Mouse (Mus musculus): Measurements from ENCODE around the gene Txlna. TPM values are rescaled to one million over a fixed set of nuclear protein-coding genes. Genes with fewer than 3 reads are reported as not detected.

Txlna gene
- total RNA-seq, 1 experiment from 2014 or later: 169 TPM

DNA sequence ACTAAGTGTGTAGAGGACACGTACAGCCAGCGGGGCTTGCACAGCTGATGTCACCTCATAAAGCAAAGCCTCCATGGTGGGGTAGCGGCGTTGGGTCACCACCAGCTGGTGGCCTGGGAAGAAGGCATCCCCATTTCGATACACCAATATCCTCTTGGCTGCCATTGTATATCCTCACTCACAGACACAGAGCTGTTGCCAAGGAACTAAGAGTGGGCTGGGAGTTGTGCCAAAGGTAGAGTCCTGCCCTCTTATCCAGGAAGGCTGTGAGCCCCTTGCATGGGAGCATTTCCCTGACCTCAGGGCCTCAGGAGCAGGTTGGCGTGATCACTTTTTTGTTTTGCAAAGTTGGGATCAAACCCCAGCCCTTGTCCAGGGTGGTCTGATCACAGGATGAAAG is 26.8 kb downstream of the Txlna start, which contains the start of gene Dcdc2b:
Gene Dcdc2b (minus strand): TSS at position 165 of the 400 bp plus-strand sequence.
- ATAC-seq (replicated peaks in 1 of 2; ENCODE audit: insufficient read depth in 1 of 2, low FRiP score in 2 of 2, low TSS enrichment in 1 of 2, low read depth in 1 of 2, poor library complexity in 2 of 2, severe bottlenecking in 2 of 2): no peak

DNA sequence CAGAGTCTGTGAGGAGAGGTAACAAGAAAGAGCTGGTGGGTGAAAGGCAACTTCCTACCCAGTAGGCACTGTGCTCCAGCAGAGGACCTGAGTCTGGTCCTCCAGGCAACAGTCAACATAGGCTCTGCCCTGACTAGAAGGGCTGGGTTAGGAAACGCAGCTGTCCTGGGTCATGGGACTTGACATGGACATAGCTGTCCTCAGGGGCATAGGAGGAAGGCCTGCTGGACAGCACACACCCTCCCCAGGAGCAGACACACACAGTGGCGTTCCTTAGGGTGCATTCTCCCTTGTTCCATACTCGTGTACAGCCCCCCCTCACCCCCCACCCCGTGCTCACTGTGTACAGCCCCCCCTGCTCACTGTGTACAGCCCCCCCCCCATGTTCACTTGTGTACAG is 30.4 kb downstream of the Txlna start:
- no peak for ATAC-seq (replicated peaks in 1 of 2; ENCODE audit: insufficient read depth in 1 of 2, low FRiP score in 2 of 2, low TSS enrichment in 1 of 2, low read depth in 1 of 2, poor library complexity in 2 of 2, severe bottlenecking in 2 of 2)

DNA sequence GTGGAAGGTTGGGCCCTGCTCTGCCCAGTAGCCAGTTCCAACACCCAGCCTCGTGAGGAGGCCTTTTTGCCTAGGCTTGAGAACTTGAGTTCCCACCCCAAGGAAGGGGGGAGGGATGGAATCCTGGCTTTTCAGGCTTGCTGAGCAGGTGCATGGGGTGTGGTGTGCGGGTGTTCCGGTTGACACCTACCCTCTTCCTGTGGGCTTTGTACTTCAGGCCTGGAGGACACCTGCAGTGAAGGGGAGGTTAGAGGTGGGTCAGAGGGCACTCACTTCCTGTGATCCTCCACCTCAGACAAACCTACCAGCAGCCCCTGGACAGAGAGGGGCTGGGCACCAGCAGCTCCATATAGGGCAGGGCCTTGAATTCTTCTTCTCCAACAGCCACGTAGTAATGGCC is 30.8 kb downstream of the Txlna start:
- ATAC-seq (replicated peaks in 1 of 2; ENCODE audit: insufficient read depth in 1 of 2, low FRiP score in 2 of 2, low TSS enrichment in 1 of 2, low read depth in 1 of 2, poor library complexity in 2 of 2, severe bottlenecking in 2 of 2): no peak

DNA sequence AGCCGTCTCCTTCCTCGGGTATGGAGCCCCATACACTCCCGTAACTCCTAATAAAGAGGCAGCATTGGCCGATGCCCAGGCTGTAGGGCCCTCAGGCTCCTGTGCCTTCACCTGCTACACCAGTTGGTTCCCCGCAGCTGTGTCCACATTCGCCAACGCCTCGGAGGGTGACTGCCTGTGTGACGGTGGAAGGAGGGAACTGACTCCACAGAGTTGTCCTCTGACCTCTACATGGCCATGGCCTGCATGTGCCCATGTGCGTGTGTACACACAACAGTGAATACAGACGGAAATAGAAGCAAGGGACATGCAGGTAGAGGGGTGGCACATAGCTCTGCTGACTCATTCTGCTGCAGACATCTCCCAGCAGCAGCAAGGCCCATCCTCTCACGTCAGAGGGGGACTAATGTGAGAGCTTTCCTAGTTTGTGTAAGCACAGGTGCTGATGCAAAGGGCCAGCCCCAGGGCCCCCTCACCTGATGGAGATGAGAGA is 31.7 kb downstream of the Txlna start:
- ATAC-seq (replicated peaks in 1 of 2; ENCODE audit: insufficient read depth in 1 of 2, low FRiP score in 2 of 2, low TSS enrichment in 1 of 2, low read depth in 1 of 2, poor library complexity in 2 of 2, severe bottlenecking in 2 of 2): no peak

DNA sequence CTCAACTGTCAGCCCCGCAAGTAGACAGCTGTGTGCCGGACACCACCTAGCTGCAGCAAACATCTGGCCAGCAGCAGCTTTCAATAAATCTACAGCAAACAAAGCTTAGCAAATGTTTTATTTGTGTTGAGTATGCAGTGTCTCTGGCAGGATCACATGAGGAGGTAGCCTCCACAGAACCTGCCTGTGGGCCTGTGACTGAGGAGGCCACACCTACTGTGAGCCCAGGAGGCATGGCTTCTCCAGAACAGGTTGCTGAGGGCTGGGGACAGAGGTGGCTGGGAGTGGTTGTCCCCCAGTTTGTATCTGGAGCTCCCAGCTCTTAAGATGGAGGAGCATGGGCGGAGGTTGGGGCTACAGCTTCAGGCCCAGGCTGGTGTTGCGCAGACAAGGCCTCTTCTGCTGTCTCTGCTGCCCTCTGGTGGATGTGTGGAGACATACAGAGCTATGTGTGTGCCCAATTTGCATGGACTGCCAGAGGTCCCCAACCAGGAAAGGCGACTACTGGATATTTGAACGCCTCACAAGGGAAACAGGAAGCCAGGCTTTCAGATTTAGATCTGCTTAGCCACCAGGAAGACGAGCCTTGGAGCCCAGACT is 32.3 kb downstream of the Txlna start:
- peak; percentile 90 to 96 for ATAC-seq (replicated peaks in 1 of 2; ENCODE audit: insufficient read depth in 1 of 2, low FRiP score in 2 of 2, low TSS enrichment in 1 of 2, low read depth in 1 of 2, poor library complexity in 2 of 2, severe bottlenecking in 2 of 2)

DNA sequence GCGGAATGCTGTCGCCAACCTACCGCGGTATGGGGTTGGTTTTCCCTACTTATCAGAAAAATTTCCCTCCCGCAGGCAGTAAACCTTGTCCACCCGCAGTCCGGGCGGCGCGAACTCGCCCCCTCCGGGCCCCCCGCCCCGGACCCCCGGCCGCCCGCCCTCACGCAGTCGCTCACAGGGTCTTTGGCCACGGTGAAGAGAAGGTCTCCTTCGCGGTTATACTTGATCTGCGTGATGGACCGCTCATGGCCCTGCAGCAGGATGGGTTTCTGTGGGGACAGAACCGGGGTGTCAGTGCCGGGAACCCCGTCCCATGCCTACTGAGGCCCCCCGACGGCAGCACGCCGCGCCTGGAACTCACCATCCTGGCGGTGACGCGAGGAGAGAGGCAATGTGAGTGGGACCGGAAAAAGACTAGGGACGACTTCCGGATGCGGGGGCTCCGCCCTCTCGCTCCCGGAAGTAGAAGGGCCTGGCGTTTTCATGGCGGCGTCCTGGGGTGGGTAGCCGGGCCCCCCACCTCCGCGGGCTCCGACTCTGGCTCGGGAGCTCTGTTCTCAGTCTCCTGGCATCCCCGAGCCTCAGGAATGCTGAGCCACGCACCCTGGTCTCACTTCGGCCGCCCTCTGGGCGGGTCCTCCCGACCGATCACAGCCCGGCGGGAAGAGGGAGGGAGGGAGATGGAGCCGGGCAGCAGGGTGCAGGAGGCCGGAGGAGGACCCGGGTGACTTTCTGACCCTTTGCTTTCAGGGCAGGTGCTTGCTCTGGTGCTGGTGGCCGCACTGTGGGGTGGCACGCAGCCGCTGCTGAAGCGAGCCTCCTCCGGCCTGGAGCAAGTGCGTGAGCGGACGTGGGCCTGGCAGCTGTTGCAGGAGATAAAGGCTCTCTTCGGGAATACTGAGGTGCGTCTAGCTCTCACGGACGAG is 40.4 kb downstream of the Txlna start, which contains the start of the genes Eif3i and Tmem234:
Gene Eif3i (minus strand): TSS at position 416 of the 926 bp plus-strand sequence.
Gene Tmem234 (plus strand): TSS at position 436 of the 926 bp plus-strand sequence.
- ATAC-seq (replicated peaks in 1 of 2; ENCODE audit: insufficient read depth in 1 of 2, low FRiP score in 2 of 2, low TSS enrichment in 1 of 2, low read depth in 1 of 2, poor library complexity in 2 of 2, severe bottlenecking in 2 of 2): peak; percentile 85 to 95

DNA sequence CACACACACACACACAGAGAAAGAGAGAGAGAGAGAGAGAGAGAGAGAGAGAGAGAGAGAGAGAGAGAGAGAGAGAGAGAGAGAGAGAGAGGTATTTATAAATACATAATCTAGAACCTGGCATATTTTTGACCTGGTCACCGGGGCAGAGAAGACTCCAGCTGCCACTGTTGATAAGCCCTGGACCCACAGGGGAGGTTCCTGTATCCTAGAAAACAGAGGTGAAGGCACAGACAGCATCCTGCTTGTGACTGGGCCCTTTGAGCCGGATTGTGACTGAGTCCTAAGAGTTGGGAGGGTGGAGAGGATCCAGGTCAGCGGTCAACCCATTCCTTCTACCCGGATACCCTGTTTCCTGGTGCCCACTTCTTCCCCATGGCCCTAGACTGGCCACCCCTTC is 52.0 kb downstream of the Txlna start:
- ATAC-seq (replicated peaks in 1 of 2; ENCODE audit: insufficient read depth in 1 of 2, low FRiP score in 2 of 2, low TSS enrichment in 1 of 2, low read depth in 1 of 2, poor library complexity in 2 of 2, severe bottlenecking in 2 of 2): no peak

DNA sequence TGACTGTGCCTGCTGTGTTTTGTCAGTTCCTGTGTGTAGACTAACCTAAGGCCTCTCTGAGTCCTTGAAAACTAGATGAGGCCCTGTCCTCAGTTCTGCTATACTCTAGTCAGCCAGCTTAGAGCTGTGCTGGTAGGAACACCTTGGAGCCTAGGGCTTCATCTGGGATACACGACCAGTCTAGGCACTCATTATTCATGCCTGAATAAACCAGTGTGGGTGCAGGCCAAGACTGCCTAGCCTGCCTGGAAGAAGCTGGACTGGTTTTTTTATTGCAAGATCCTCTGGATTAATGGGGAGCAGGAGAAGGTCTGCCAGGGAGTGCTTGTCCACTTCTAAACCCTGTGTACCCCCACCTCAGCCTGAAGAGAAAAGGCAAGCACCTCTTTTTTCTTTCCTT is 53.9 kb downstream of the Txlna start:
- ATAC-seq (replicated peaks in 1 of 2; ENCODE audit: insufficient read depth in 1 of 2, low FRiP score in 2 of 2, low TSS enrichment in 1 of 2, low read depth in 1 of 2, poor library complexity in 2 of 2, severe bottlenecking in 2 of 2): no peak

DNA sequence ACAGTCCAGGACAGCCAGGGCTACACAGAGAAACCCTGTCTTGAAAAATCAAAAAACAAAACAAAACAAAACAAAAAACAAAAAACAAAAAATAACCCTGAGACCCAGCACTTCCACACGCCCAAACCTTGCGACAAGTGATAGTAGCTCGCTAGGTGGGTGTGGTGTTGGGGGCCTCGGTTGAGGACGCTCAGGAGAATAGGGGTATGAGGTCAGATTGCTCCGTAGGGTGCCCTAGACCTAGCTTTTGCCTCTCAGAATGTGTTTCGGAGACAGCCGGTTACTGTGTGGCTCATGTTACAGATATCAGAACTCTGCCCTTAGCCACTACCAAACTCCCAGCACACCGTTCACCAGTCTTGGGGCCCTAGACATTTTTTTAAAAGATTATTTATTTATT is 55.1 kb downstream of the Txlna start:
- ATAC-seq (replicated peaks in 1 of 2; ENCODE audit: insufficient read depth in 1 of 2, low FRiP score in 2 of 2, low TSS enrichment in 1 of 2, low read depth in 1 of 2, poor library complexity in 2 of 2, severe bottlenecking in 2 of 2): no peak

DNA sequence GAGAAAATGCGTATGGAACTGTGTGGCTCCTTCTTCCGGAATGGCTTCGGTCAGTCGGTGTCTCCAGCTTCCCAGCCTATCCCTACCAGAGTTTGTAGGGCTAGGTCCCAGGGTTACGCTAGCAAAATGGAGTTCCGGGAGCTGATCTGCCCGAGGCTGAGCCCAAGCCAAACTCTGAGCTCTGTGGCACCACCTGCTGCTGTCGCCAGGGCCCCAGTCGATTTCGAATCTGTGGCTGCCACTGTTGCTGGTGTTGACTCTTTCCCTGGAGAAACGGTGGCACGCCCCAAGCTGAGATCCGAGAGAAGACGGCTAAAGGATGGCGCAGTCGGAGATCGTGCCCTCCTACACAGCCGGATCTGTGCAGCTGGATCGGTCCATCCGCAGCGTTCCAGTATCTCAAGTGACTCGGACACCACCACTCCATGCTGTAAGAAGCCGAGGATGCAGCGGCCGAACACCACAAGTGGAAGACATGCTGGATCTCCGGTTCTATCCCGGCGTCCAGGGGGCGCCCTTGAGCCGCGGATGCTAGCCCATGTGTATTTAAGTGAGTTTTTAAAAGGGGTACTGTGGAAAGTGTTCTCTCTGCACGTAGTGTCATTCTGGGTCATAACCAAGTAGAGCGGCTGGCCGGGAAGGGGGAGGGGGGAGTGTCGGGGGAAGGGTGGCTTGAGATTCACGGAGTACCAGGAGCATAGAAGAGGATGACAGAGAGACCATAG is 55.8 kb downstream of the Txlna start:
- ATAC-seq (replicated peaks in 1 of 2; ENCODE audit: insufficient read depth in 1 of 2, low FRiP score in 2 of 2, low TSS enrichment in 1 of 2, low read depth in 1 of 2, poor library complexity in 2 of 2, severe bottlenecking in 2 of 2): peak; percentile 88 to 89

DNA sequence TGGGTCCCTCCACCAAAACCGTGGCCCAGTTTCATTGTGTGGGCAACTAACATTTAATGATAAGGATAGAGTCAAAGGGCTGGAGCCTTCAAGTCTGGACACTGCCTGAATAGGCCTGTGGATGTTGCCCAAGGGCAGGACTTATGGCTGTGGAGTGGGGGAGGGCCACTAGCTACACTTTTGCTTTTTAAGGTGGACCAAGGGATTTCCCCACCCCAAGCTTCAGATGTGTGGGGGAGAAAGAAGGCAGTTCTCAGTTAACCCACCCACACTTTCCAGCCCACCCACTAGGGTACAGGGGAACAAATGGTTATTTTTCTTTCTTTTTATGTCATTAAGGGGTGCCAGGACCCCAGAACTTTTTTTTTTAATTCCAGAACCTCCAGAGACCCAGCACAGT is 56.5 kb downstream of the Txlna start:
- ATAC-seq (replicated peaks in 1 of 2; ENCODE audit: insufficient read depth in 1 of 2, low FRiP score in 2 of 2, low TSS enrichment in 1 of 2, low read depth in 1 of 2, poor library complexity in 2 of 2, severe bottlenecking in 2 of 2): no peak

DNA sequence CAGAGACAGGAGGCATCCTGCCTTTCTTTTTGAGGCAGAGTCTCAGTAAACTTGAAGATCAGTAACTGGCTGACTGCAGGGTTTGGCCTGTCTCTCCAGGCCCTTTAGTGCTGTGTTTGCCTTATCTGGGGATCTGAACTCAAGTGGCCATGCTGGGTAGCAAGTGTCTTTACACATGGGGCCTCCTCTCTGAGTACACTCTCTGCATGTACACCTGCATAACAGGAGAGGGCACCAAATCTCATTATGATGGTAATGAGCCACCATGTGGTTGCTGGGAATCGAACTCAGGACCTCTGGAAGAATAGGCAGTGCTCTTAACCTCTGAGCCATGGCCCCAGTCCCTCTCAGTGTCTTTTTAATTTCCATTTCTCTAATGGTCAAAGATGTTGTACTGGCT is 58.6 kb downstream of the Txlna start:
- no peak for ATAC-seq (replicated peaks in 1 of 2; ENCODE audit: insufficient read depth in 1 of 2, low FRiP score in 2 of 2, low TSS enrichment in 1 of 2, low read depth in 1 of 2, poor library complexity in 2 of 2, severe bottlenecking in 2 of 2)

DNA sequence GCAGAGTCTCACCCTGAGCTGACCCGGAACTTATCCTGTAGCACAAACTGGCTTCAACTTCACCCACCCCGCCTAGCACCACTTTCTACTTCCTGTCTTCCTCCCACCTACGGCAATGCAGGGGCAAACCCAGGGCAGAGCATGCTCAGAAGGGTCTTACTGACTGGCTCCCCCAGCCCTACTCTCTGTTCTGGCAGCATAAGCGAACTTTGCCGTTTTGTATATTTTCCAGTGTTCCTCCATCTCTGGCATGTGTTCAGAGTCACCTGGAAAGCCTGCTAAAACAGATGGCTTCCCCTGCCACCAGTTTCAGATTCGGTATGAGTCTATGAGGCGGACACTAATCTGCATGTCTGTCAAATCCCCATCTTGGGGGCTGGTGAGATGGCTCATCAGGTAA is 60.5 kb downstream of the Txlna start:
- no peak for ATAC-seq (replicated peaks in 1 of 2; ENCODE audit: insufficient read depth in 1 of 2, low FRiP score in 2 of 2, low TSS enrichment in 1 of 2, low read depth in 1 of 2, poor library complexity in 2 of 2, severe bottlenecking in 2 of 2)

DNA sequence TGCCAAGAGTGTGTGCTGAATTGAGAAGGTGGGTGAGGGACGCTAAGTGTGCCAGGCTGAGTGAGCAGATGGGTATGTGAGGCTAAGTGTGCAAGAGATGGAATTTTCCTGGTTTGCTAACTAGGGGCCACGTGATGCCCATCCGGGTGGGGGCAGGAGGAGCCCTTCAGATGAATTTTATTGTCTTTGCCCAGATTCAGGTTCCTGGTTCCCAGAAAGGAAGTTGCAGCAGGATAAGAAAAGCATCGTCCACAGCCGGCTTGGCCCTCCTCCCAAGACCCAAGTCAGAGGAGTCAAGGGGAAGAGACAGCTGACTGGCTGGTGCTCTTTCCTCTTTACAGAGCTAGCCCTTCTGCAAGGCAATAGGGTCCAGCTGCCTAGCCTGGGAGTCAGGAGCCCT is 62.4 kb downstream of the Txlna start, which contains the start of gene Fam167b:
Gene Fam167b (minus strand): TSS at position 84 of the 400 bp plus-strand sequence.
- no peak for ATAC-seq (replicated peaks in 1 of 2; ENCODE audit: insufficient read depth in 1 of 2, low FRiP score in 2 of 2, low TSS enrichment in 1 of 2, low read depth in 1 of 2, poor library complexity in 2 of 2, severe bottlenecking in 2 of 2)

DNA sequence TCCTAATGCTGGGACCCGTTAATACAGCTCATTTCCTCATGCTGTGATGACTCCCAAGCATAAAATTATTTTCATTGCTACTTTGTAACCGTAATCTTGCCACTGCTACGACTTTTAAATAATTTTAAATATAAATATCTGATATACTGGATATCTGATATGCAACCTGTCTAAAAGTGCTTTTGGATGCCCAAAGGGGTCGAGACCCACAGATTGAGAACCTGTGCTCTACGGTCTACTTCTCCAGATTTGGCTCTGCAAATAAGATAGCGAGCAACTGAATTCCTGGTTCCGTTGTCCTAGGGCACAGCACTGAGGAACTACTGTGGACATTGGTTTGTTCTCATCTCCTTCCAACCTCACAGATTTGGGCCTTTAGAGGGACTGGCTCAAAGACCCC is 63.2 kb downstream of the Txlna start:
- ATAC-seq (replicated peaks in 1 of 2; ENCODE audit: insufficient read depth in 1 of 2, low FRiP score in 2 of 2, low TSS enrichment in 1 of 2, low read depth in 1 of 2, poor library complexity in 2 of 2, severe bottlenecking in 2 of 2): no peak

DNA sequence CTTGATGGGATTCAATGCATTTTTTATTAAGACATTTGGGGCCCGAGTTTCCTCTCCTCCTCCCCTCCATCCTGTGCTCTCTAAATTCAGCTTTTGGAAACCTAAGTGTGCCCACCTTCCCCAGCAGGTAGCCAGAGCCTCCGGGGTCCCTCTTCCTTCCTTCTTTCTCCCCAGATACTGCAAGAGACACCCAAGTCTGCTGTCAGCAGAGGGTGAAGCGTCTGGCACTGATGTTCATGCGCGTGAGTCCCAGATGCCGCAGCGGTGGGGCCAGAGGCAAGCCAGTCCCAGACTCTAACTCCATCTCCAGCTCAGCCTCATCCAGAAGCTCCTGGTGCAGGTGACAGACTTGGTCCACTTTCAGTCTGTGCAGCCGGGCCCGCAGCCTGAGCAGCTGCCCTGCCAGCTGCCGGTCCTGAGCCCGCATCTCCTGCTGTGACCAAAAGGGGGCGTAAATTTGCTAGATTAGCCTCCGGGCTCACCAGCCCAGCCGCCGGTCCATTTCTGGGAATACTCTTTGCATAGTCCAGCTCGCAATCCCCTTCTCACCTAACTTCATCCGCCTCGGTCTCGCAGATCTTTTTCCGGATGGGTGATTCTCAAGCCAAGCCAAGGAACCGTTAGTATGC is 63.9 kb downstream of the Txlna start:
- peak in 1 of 2 experiments; percentile 59; a peak in 3 of 4 replicates for ATAC-seq (replicated peaks in 1 of 2; ENCODE audit: insufficient read depth in 1 of 2, low FRiP score in 2 of 2, low TSS enrichment in 1 of 2, low read depth in 1 of 2, poor library complexity in 2 of 2, severe bottlenecking in 2 of 2)
